Mouse (Mus musculus) neural tube, embryonic 14.5 days (tissue): ENCODE results near the gene Olfr1089. TPM values are rescaled to one million over a fixed set of nuclear protein-coding genes. Genes with fewer than 3 reads are reported as not detected.

ENCODE experiments used
- ATAC-seq: fragments of 200-750 bp; cut with Nextera tagmentation; 2 replicates; pipeline ENCODE4 v1.8.0; 2017; ENCODE audit warnings: low read depth, mild to moderate bottlenecking, moderate TSS enrichment, moderate library complexity
- H3K27ac ChIP-seq: fragments of 300-500 bp; sonication (generic); 2 replicates; pipeline ENCODE4 v1.5.1; 2014; ENCODE audit warnings: low read depth, mild to moderate bottlenecking, control low read depth, low read length, moderate library complexity, mixed read lengths
- H3K27me3 ChIP-seq: fragments of 300-500 bp; sonication (generic); 2 replicates; pipeline ENCODE4 v1.6.1; 2014; ENCODE audit warnings: low read length; ENCODE audit not compliant: control insufficient read depth, insufficient read depth
- H3K36me3 ChIP-seq: fragments of 300-500 bp; sonication (generic); 2 replicates; pipeline ENCODE4 v1.6.1; 2014; ENCODE audit warnings: low read length, mixed read lengths; ENCODE audit not compliant: control insufficient read depth, insufficient read depth
- H3K4me1 ChIP-seq: fragments of 300-500 bp; sonication (generic); 2 replicates; pipeline ENCODE4 v1.6.1; 2014; ENCODE audit warnings: low read length; ENCODE audit not compliant: control insufficient read depth, insufficient read depth
- H3K4me2 ChIP-seq: fragments of 300-500 bp; sonication (generic); 2 replicates; pipeline ENCODE4 v1.6.1; 2014; ENCODE audit warnings: mild to moderate bottlenecking, low read depth, low read length, control low read depth
- H3K4me3 ChIP-seq: fragments of 300-500 bp; sonication (generic); 2 replicates; pipeline ENCODE4 v1.5.1; 2014; ENCODE audit warnings: low read depth, low read length, control low read depth, mixed read lengths
- H3K9ac ChIP-seq: fragments of 300-500 bp; sonication (generic); replicated peaks from 2 replicates; pipeline ENCODE4 v1.6.1; 2014; ENCODE audit warnings: low read depth, mild to moderate bottlenecking, control low read depth, low read length, mixed read lengths
- H3K9me3 ChIP-seq: fragments of 300-500 bp; sonication (generic); 2 replicates; pipeline ENCODE4 v1.6.1; 2016; ENCODE audit warnings: low read length; ENCODE audit not compliant: control insufficient read depth
- WGBS: fragments of 180-500 bp; shearing (Covaris S2); extraction: QIAGEN DNeasy Blood & Tissue Kit; methylation state at CpG from one replicate; pipeline ENCODE4 v1.1.7; 2014; 5-methylcytosine and 5-hydroxymethylcytosine counted together
- polyA plus RNA-seq: library from polyadenylated mRNA; unstranded; fragments of >200 nt; fragmentation: Nextera tagmentation; extraction: Ambion mirVana; gene quantifications from 2 replicates; pipeline ENCODE4 v1.2.1, GENCODE M21; 2014

The Olfr1089 gene
- not detected in 2 replicates for polyA plus RNA-seq

DNA sequence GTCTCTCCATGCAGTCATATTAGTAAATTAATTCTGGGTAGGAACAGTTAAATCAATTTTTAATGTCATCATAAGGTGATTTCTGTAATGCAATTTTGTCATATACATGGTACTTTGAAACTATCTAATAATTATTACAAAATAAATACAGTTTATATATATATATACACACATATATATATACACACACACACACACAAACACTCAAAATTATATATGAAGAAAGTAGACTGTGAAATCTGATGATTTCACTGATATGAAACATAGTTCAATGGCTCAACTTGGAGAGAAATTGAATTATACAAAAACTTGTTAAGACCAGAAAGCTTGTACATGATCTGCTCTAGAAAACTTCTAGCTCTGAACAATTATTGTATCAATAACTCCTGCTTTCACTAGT is at the start of gene Olfr1089:
Gene Olfr1089 (minus strand): TSS at position 101 of the 400 bp plus-strand sequence.
- Histone ChIP-seq H3K4me3 (no peak within 1 kb of the TSS), H3K27ac (no peak within 1 kb of the TSS), H3K9ac (no peak within 1 kb of the TSS), H3K9me3 (no peaks in the 10 kb centered on the region), H3K36me3 (no peaks in the 10 kb centered on the region), H3K4me1 (no peaks in the 10 kb centered on the region), H3K4me2 (no peak within 1 kb of the TSS), H3K27me3 (no peaks in the 10 kb centered on the region)
- ATAC-seq, result no peak

DNA sequence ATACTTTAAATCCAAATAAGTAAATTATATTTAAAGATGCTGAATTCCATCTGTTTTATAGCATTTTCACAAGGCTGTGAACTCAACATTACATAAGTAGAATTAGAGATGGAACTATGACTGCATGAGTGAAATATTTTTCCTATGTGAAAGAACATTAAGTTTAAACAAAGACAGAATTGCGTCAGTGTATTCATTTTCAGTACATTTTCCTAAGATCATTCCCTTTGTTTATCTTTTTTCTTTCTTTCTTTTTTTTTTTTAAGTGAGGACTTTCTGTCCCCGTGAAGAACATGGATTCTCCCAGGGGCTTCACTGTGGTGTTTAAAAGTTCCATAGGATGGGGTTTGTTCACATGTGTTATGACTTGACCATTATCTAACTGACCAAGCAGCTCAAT is 48.7 kb upstream of the Olfr1089 start, which contains the start of gene Olfr1093:
Gene Olfr1093 (plus strand): TSS at position 301 of the 400 bp plus-strand sequence.
- H3K27me3 ChIP-seq, result no peaks in the 10 kb centered on the region
- no peak within 1 kb of the TSS for H3K27ac ChIP-seq
- no peak within 1 kb of the TSS for H3K4me2 ChIP-seq
- no peak for ATAC-seq
- H3K9me3 ChIP-seq, result no peaks in the 10 kb centered on the region
- H3K4me1 ChIP-seq, result no peaks in the 10 kb centered on the region
- H3K36me3 ChIP-seq, result no peaks in the 10 kb centered on the region
- no peak within 1 kb of the TSS for H3K9ac ChIP-seq
- 78% methylated on average over 2 of the region's 2 CpGs for WGBS
- H3K4me3 ChIP-seq, result no peak within 1 kb of the TSS

DNA sequence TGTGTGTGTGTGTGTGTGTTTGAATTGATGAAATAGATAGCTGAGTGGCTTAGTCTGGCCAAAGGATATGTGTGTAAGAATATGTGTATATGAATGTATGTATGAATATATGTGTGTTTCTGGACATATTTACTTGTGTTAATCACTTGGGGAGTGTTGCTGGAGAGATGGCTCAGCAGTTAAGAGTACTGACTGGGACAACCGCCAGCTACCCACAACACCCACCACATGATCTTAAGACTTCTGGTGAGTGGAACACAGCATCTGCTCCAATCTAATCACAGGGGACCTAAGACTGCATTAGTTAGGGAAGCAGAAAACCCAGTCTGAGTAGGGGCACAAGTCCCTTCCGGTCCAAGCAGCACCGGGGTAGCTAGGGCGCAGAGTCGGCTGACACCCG is 27.5 kb upstream of the Olfr1089 start:
- H3K4me3 ChIP-seq, result no peak overlapping the region
- H3K9ac ChIP-seq, result no peak overlapping the region
- 95% methylated on average over 6 of the region's 6 CpGs for WGBS
- ATAC-seq, result no peak
- no peaks in the 10 kb centered on the region for H3K27me3 ChIP-seq
- H3K27ac ChIP-seq, result no peak overlapping the region
- no peaks in the 10 kb centered on the region for H3K36me3 ChIP-seq
- H3K9me3 ChIP-seq, result no peaks in the 10 kb centered on the region
- H3K4me1 ChIP-seq, result no peaks in the 10 kb centered on the region
- no peak overlapping the region for H3K4me2 ChIP-seq

DNA sequence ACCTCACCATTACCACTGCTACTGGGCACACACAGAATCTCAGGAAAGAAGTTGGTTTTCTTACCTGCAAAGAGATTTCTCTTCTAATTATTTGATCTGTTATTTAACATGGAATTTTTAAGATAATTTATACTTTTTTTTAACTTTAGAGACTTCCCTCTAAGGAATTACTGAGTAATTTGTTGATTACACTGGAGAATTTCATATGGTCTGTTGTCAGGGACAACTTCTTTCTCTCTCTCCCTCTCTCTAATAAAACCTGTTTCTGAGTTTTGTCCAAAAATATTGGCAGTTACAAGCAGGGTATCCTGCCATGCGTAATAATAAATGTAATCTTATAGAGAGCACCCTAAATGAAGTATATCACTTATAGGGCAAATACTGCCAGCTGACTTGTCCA is 25.4 kb upstream of the Olfr1089 start, which contains the start of gene Olfr1090:
Gene Olfr1090 (minus strand): TSS at position 101 of the 400 bp plus-strand sequence.
- Histone ChIP-seq H3K4me2 (no peak within 1 kb of the TSS), H3K36me3 (no peaks in the 10 kb centered on the region), H3K27me3 (no peaks in the 10 kb centered on the region), H3K9ac (no peak within 1 kb of the TSS), H3K9me3 (no peaks in the 10 kb centered on the region), H3K4me1 (no peaks in the 10 kb centered on the region), H3K27ac (no peak within 1 kb of the TSS), H3K4me3 (no peak within 1 kb of the TSS)
- WGBS, result 98% methylated on average over 1 of the region's 1 CpGs
- ATAC-seq, result no peak

DNA sequence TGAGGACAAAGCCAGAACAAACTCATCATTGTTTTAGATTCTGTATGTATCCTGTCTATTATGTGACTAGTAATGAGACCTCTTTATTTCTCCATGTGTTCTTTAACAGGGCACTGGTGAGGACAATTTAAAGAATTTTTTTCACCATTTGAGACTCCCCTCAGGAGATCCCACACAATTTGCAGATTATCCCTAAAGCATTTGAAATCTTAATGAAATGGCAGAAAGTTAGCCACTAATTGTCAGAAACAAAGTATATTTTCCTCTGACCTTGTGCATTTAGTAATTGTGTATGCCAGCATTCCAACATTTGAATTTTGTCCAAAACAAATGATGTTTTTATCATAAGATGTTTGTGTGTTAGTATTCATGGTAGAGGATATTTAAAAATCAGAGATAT is 35.2 kb downstream of the Olfr1089 start, which contains the start of gene Olfr1087:
Gene Olfr1087 (minus strand): TSS at position 101 of the 400 bp plus-strand sequence.
- no peak within 1 kb of the TSS for H3K27ac ChIP-seq
- H3K27me3 ChIP-seq, result no peaks in the 10 kb centered on the region
- no peak for ATAC-seq
- no peak within 1 kb of the TSS for H3K4me2 ChIP-seq
- no peak within 1 kb of the TSS for H3K9ac ChIP-seq
- no peaks in the 10 kb centered on the region for H3K4me1 ChIP-seq
- H3K4me3 ChIP-seq, result no peak within 1 kb of the TSS
- H3K9me3 ChIP-seq, result no peaks in the 10 kb centered on the region
- H3K36me3 ChIP-seq, result no peaks in the 10 kb centered on the region

Other genes with a start within 250 kb of the Olfr1089 start
- gene Olfr228, start 246.3 kb downstream of the Olfr1089 start, polyA plus RNA-seq, result not detected in 2 replicates
- gene Olfr1076, start 225.2 kb downstream of the Olfr1089 start, polyA plus RNA-seq, result not detected in 2 replicates
- gene Olfr1079, start 191.2 kb downstream of the Olfr1089 start, polyA plus RNA-seq, result not detected in 2 replicates
- gene Olfr1080, start 175.5 kb downstream of the Olfr1089 start, polyA plus RNA-seq, result not detected in 2 replicates
- gene Olfr1082, start 134.7 kb downstream of the Olfr1089 start, polyA plus RNA-seq, result not detected in 2 replicates
- not detected in 2 replicates for gene Olfr1084, start 94.0 kb downstream of the Olfr1089 start, polyA plus RNA-seq
- gene Olfr1085, start 71.7 kb downstream of the Olfr1089 start, polyA plus RNA-seq, result not detected in 2 replicates
- gene Olfr1086, start 53.6 kb downstream of the Olfr1089 start, polyA plus RNA-seq, result not detected in 2 replicates
- gene Olfr1087, start 35.3 kb downstream of the Olfr1089 start, polyA plus RNA-seq, result not detected in 2 replicates
- not detected in 2 replicates for gene Olfr1090, start 25.3 kb upstream of the Olfr1089 start, polyA plus RNA-seq
- gene Olfr1093, start 48.8 kb upstream of the Olfr1089 start, polyA plus RNA-seq, result not detected in 2 replicates
- gene Olfr141, start 76.3 kb upstream of the Olfr1089 start, polyA plus RNA-seq, result not detected in 2 replicates
- gene Olfr1094, start 91.0 kb upstream of the Olfr1089 start, polyA plus RNA-seq, result not detected in 2 replicates
- gene Olfr1095, start 118.0 kb upstream of the Olfr1089 start, polyA plus RNA-seq, result not detected in 2 replicates
- gene Gm13723, start 141.1 kb upstream of the Olfr1089 start, polyA plus RNA-seq, result not detected in 2 replicates
- not detected in 2 replicates for gene Olfr1097, start 158.5 kb upstream of the Olfr1089 start, polyA plus RNA-seq
- not detected in 2 replicates for gene Olfr1098, start 190.8 kb upstream of the Olfr1089 start, polyA plus RNA-seq
- not detected in 2 replicates for gene Olfr1099, start 227.0 kb upstream of the Olfr1089 start, polyA plus RNA-seq
- gene Olfr1100, start 246.3 kb upstream of the Olfr1089 start, polyA plus RNA-seq, result not detected in 2 replicates